In the genomic region with DNA sequence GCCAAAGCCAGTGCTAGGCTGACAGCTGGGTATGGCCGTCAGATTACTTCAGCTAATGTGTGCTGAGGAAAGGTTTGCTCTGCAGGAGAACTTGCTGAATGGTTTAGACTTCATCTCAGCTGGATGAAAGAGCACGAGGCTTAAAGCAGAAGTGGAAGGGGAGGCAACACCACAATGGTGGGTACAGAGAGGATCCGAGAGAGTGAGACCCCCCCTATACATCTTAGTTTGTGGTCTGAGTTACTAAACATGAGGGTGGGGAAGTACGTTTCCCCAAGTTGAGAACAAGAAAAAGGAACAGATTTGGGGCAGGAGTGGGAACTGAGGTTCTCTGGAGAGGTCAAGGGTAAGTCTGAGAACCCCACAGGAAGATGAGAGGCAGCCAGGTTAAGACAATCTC, we compare ENCODE assay signal across 18 mouse cellular contexts. TPM values are rescaled to one million over a fixed set of nuclear protein-coding genes. Genes with fewer than 3 reads are reported as not detected.
DNase-seq lines count a peak whose midpoint lies in the region; ATAC-seq lines count a peak whose summit lies in the region.
"Had no signal": no experiment of that assay in that cellular context is flagged by ENCODE, and none has a peak within 500 bp of the region (broad histone marks: within the 10 kb centered on the region; RNA-seq: fewer than 3 reads in every experiment).

No protein-coding gene starts in this region.

- no peak for DNase-seq in heart, adult 18-20 months
- DNase-seq: adrenal gland, adult 2 months; adrenal gland, postnatal 14 days; adrenal gland, postnatal 36 days; cerebellum, adult 11-12 months; cerebellum, adult 2 months; cerebellum, adult 9-10 months; cerebellum, postnatal 10 days; cerebellum, postnatal 25 days; embryo, embryonic 11 days had no signal

- peak; percentile 71 for ATAC-seq in common myeloid progenitor, adult 5-6 weeks (replicated peaks; ENCODE audit: low read depth, poor library complexity, severe bottlenecking)
- peak; percentile 75 for ATAC-seq in granulocyte monocyte progenitor cell, adult 5-6 weeks (replicated peaks; ENCODE audit: poor library complexity, severe bottlenecking)
- peak; percentile 70 for ATAC-seq in megakaryocyte progenitor cell, adult 5-6 weeks (replicated peaks; ENCODE audit: poor library complexity)
- ATAC-seq in megakaryocyte-erythroid progenitor cell, adult 5-6 weeks (replicated peaks; ENCODE audit: low FRiP score, low TSS enrichment, poor library complexity, severe bottlenecking): no peak
- ATAC-seq in inflammation-experienced regulatory T-cells, adult 6 months: no peak
- ATAC-seq: forebrain, embryonic 14.5 days; forebrain, embryonic 16.5 days had no signal

RNA-seq across cellular contexts. Expression of gene Ddr1, which starts 12.1 kb away (rescaled TPM):
- not detected in 2 replicates for total RNA-seq in common myeloid progenitor, adult 5-6 weeks (2017)
- not detected in 2 replicates for total RNA-seq in granulocyte monocyte progenitor cell, adult 5-6 weeks (2014; fragmentation: Nextera tagmentation)
- not detected in 2 replicates for total RNA-seq in granulocyte monocyte progenitor cell, adult 5-6 weeks (2017)
- 0.15 TPM in 1 of 2 replicates, not detected in the other for total RNA-seq in megakaryocyte progenitor cell, adult 5-6 weeks (2015)
- 0.25 TPM in 1 of 2 replicates, not detected in the other for total RNA-seq in megakaryocyte progenitor cell, adult 5-6 weeks (2017)
- total RNA-seq in megakaryocyte-erythroid progenitor cell, adult 5-6 weeks (2014; fragmentation: Nextera tagmentation): not detected in 2 replicates
- total RNA-seq in megakaryocyte-erythroid progenitor cell, adult 5-6 weeks (2017): not detected in 2 replicates
- 1 to 10 TPM in 1 of 3 experiments, under 1 TPM in 2; 0.65 to 1.1 (median 0.73) TPM for polyA plus RNA-seq in inflammation-experienced regulatory T-cells, adult 6 months (2017; shearing (Covaris generic))
- total RNA-seq in heart, adult 18-20 months (2021): 10 to 100 TPM; 21.7 to 24.0 TPM
- polyA plus RNA-seq: erythroblast, embryonic 14.5 days had no signal

RNA-seq across cellular contexts. Expression of gene Gtf2h4, which starts 18.8 kb away (rescaled TPM):
- total RNA-seq in common myeloid progenitor, adult 5-6 weeks (2017): 16.5 and 23.3 TPM in 2 replicates
- total RNA-seq in granulocyte monocyte progenitor cell, adult 5-6 weeks (2014; fragmentation: Nextera tagmentation): 20.3 and 41.9 TPM in 2 replicates
- 32.6 and 40.4 TPM in 2 replicates for total RNA-seq in granulocyte monocyte progenitor cell, adult 5-6 weeks (2017)
- 26.2 and 31.8 TPM in 2 replicates for total RNA-seq in megakaryocyte progenitor cell, adult 5-6 weeks (2015)
- 24.8 and 29.5 TPM in 2 replicates for total RNA-seq in megakaryocyte progenitor cell, adult 5-6 weeks (2017)
- 30.3 and 52.4 TPM in 2 replicates for total RNA-seq in megakaryocyte-erythroid progenitor cell, adult 5-6 weeks (2014; fragmentation: Nextera tagmentation)
- total RNA-seq in megakaryocyte-erythroid progenitor cell, adult 5-6 weeks (2017): 35.0 and 40.6 TPM in 2 replicates
- polyA plus RNA-seq in inflammation-experienced regulatory T-cells, adult 6 months (2017; shearing (Covaris generic)): 10 to 100 TPM; 16.7 to 24.7 (median 17.9) TPM
- 10 to 100 TPM; 21.3 to 23.5 TPM for total RNA-seq in heart, adult 18-20 months (2021)

RNA-seq across cellular contexts. Expression of gene Vars2, which starts 25.0 kb away (rescaled TPM):
- 13.2 and 44.4 TPM in 2 replicates for total RNA-seq in common myeloid progenitor, adult 5-6 weeks (2017)
- 7.3 and 30.1 TPM in 2 replicates for total RNA-seq in granulocyte monocyte progenitor cell, adult 5-6 weeks (2014; fragmentation: Nextera tagmentation)
- 7.8 and 16.2 TPM in 2 replicates for total RNA-seq in granulocyte monocyte progenitor cell, adult 5-6 weeks (2017)
- 5.7 and 11.4 TPM in 2 replicates for total RNA-seq in megakaryocyte progenitor cell, adult 5-6 weeks (2015)
- total RNA-seq in megakaryocyte progenitor cell, adult 5-6 weeks (2017): 12.7 and 14.9 TPM in 2 replicates
- 32.5 and 44.2 TPM in 2 replicates for total RNA-seq in megakaryocyte-erythroid progenitor cell, adult 5-6 weeks (2014; fragmentation: Nextera tagmentation)
- total RNA-seq in megakaryocyte-erythroid progenitor cell, adult 5-6 weeks (2017): 8.3 and 19.1 TPM in 2 replicates
- polyA plus RNA-seq in inflammation-experienced regulatory T-cells, adult 6 months (2017; shearing (Covaris generic)): 10 to 100 TPM; 10.4 to 13.2 (median 12.7) TPM
- total RNA-seq in heart, adult 18-20 months (2021): 10 to 100 TPM; 27.6 to 28.9 TPM

RNA-seq across cellular contexts. Expression of gene Mucl3, which starts 48.9 kb away (rescaled TPM):
- not detected in 2 replicates for total RNA-seq in common myeloid progenitor, adult 5-6 weeks (2017)
- total RNA-seq in granulocyte monocyte progenitor cell, adult 5-6 weeks (2014; fragmentation: Nextera tagmentation): not detected in 2 replicates
- total RNA-seq in granulocyte monocyte progenitor cell, adult 5-6 weeks (2017): not detected in 2 replicates
- total RNA-seq in megakaryocyte progenitor cell, adult 5-6 weeks (2015): not detected in 2 replicates
- total RNA-seq in megakaryocyte progenitor cell, adult 5-6 weeks (2017): not detected in 2 replicates
- total RNA-seq in megakaryocyte-erythroid progenitor cell, adult 5-6 weeks (2014; fragmentation: Nextera tagmentation): not detected in 2 replicates
- not detected in 2 replicates for total RNA-seq in megakaryocyte-erythroid progenitor cell, adult 5-6 weeks (2017)
- under 1 TPM in 1 of 3 experiments, not detected in 2; 0.26 TPM for polyA plus RNA-seq in inflammation-experienced regulatory T-cells, adult 6 months (2017; shearing (Covaris generic))
- not detected for total RNA-seq in heart, adult 18-20 months (2021)
- total RNA-seq: adrenal gland, adult 2 months; adrenal gland, postnatal 14 days; adrenal gland, postnatal 36 days had no signal
- polyA plus RNA-seq: adrenal gland, adult 2 months; cerebellum, adult 2 months; erythroblast, embryonic 14.5 days; forebrain, embryonic 14.5 days had no signal

Comparison
In these comparisons a context has a peak if more than half of its experiments do, and no peak if none do; other contexts are left out.
1. ATAC-seq: peak in common myeloid progenitor, adult 5-6 weeks (single experiment), granulocyte monocyte progenitor cell, adult 5-6 weeks (single experiment) and megakaryocyte progenitor cell, adult 5-6 weeks (single experiment); none in megakaryocyte-erythroid progenitor cell, adult 5-6 weeks (single experiment) and inflammation-experienced regulatory T-cells, adult 6 months (single experiment).
2. RNA of gene Ddr1, which starts 12.1 kb away (total RNA-seq): 21.7 to 24.0 TPM in heart, adult 18-20 months; 0.15 to 0.25 TPM in megakaryocyte progenitor cell, adult 5-6 weeks, not detected in common myeloid progenitor, adult 5-6 weeks, not detected in granulocyte monocyte progenitor cell, adult 5-6 weeks and not detected in megakaryocyte-erythroid progenitor cell, adult 5-6 weeks; every median in the first group is over 10 times any median in the second.